Mouse (Mus musculus) left cerebral cortex, adult 11 months (tissue): Measurements from ENCODE around the gene Plbd1.
A peak's percentile ranks its signal among the peaks of the same experiment; 100 is the strongest.

Experiments used
- DNase-seq: peaks from one replicate; pipeline ENCODE4 v3.0.0; 2022; ENCODE audit warnings: low spot score

Plbd1 gene

DNA sequence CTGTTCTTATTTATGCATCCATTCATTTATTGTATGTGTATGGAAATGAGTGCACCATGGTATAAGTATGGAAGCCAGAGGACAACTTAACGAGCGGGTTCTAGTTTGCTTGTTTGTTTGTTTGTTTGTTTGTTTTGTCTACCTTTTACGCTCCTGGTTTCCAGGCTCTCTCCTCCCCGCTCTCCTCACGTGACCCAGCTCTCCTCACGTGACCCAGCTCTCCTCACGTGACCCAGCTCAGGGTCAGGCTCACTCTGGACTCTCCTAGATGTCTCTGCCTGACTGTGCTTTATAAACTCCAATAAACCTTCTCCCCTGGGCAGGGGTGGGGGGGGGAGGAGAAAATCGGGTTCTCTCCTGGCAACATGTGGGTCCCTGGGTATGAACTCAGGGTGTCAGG lies 11.1 kb downstream of the Plbd1 start:
- no peak for DNase-seq

DNA sequence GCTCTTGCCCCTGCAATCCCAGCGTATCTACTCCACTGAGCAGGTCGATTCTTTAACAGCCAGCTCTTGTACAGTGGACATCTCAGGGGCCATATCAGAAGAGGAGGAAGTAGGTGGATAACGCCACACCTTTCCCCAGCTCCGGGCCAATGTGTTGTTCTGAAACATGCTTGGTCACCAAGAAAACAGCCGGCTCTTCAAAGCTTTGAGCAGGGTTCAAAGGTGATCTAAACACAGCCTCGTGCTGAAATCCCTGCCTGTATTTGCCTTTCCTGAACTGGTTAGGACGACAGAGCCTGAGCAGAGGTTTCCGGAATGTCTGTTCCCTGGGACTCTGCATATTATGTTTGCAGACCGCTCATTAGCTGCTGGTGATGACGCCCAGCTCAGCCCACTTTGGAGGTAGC lies 14.3 kb downstream of the Plbd1 start:
- DNase-seq = no peak

DNA sequence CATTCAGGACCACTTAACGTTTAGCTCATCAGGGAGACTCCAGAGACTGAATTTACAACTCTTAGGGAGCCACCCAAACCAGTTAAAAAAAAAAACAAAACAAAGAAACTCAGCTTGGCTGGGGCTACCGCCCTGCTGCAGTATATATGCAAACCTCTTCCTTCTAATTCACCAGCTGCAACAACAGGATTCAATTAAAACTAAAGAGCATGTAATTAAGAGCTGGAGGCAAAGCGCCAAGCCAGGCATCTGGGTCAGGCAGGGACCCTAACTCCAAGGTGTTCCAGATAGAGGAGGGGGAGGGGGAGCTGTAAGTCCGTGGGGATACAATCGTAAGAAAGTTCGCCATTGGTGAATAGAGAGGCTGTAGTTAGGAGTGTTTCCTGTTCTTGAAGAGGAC lies 15.5 kb downstream of the Plbd1 start:
- DNase-seq = no peak

DNA sequence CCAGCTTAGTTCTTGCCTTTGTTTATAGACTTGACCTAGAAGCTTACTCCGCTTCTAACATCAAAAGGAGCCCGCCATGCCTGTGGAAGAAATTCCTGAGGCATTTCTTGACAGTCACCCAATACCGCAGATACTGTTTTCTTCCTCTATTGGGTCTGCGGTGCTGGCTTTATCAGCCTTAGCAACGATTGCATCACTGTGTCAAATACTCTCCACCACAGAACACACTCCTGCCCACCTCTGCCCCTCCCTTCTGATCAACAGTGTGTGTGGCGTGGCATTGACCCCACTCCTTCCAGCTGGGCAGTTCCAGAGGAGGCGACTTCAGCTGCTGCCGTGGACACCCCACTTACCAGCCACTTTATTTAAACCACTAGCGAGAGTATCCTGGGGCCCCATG lies 16.0 kb downstream of the Plbd1 start:
- no peak for DNase-seq

DNA sequence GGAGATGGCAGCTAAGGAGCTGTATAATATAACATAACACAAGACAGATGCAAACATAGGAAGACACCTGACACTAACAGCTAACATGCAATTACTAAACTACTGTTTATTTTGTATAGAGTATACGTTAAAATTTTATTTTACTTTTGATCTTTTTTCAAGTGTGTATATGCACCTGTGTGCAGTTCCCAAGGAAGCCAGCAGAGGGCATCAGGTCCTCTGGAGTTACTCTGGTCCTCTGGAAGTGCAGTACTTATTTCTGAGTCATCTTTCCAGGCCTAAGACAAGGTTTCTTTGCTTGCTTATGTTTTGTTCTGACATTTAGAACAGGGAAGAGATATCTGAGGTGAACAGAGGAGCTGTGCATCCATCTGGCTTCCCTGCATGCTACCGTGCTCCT lies 17.6 kb downstream of the Plbd1 start:
- no peak for DNase-seq

DNA sequence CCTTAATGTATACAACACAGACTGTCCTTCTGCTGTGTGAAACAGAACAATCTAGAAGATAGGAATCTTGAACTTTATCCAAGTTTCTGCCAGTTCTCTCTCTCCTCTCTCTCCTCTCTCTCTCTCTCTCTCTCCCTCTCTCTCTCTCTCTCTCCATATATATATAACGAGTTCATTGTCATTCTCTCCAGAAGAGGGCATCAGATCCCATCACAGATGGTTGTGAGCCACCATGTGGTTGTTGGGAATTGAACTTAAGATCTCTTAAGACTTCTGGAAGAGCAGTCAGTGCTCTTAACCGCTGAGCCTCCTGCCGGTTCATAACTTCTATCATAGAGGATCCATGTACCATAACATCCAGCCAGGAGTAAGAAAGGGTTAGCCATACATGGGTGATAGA lies 26.7 kb downstream of the Plbd1 start:
- DNase-seq = no peak

DNA sequence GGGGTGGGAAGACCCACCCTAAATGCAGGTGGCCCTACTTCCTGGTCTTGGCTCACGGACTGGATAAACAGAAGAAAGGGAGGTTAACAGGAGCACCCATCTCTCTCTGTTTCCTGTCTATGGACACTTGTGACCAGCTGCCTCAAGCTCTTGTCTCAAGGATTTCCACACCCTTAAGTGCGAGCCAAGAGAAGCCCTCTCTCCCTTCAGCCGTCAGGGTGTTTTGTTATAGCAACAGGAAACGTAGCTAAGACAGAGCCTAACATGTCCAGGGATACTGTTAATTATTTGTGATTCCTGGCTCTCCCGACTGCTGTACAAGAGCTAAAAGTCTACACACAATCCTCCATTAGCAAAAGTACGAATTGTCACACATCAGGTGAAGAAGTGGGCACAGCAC lies 28.0 kb downstream of the Plbd1 start:
- no peak for DNase-seq

DNA sequence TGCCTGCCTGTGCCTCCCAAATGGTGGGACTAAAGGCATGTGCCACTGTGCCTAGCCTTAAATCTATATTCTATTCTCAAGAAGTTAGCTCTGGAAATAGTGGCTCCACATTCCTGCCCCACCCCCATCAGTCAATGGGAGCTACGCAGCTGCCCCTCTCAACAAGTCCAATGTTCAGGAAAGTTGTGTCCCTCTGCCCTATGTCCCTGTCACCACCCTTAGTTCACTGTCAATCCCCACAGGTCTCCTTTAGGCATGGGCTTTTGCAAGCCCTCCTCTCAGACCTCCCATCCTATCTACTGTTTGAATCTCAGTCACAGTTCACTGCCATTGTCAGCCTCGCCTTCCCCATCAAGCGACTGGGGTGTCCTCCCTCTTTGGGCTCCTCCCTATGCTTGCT lies 28.6 kb downstream of the Plbd1 start:
- no peak for DNase-seq

DNA sequence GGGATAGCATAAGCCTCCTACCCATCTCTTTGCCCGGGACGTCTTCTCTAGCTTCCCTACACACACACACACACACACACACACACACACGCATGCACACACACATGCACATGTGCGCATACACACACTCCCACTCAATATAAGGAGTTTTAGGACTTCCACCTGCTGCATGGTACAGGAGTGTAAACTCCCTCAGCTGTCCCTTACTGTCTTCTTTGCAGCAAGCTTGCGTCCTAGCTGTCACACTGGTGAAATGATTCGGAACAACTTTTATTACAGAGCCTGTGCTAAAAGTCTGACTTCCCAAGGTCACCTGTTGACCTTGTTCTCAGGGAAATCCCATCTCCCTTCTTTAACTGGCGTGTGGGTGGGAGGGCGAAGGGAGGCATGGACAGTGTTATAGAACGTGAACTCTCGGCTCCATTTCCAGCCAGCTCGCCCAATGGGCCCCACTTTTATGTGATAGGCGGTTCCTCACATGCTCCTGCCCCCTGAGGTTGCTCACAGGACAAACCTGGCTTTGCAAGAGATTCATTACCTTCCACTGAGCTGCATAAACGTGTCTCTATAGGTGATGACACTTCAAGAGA lies 29.7 kb downstream of the Plbd1 start:
- no peak for DNase-seq

DNA sequence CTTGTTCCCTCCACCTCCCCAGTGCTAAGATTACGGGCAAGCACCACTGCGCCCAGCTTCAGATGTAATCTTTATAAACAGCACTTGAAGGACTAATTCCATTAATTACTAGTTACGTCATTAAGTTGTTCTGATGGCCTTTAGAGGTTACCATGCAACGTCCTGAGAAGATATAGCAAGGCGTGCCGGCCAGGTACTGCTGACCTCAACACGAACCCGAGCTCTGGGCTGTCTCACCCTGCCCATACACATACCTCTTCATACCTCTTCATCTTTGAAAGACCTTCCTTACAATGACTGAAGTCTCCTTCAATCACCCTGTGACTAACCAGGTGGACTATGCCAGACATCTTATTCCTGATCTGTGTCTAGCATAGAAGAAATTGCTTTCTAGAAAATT lies 30.2 kb downstream of the Plbd1 start:
- DNase-seq = no peak

DNA sequence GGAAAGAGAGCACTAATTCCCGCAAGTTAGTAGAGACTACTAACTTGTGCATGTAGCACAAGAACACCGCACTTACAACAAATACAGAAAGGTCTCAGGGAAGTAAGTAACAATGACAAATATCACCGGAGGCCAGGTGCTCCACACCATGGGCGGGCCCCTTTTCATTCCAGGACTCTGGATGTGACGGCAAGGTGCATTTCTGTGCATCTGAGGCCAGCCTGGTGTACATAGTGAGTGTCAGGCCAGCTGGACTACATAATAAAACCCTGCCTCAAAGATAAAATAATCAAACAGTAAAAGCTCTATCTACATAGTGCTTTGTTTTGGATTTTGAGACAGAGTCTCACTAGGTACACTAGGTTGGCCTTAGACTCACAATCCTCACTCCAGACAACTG lies 32.1 kb downstream of the Plbd1 start:
- DNase-seq = no peak

DNA sequence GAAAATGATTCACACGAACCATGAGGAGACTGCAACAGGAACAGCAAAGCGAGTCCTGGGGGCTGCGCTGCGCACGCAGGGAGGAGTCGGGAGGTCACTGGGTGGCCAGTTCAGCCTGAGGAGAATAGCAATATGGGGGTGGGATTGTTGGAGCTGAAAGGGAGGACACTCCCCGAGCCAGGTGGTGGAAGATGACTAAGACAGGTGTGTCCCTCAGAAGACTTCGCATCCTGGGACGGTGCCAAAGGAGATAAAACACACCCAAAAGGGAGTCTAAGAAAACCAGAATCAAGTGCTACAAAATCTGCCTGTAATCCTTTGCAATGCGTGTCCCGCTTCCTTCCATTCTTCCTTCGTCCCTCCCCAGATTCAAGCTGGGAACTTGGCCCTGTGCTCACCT lies 36.3 kb downstream of the Plbd1 start:
- DNase-seq = no peak

DNA sequence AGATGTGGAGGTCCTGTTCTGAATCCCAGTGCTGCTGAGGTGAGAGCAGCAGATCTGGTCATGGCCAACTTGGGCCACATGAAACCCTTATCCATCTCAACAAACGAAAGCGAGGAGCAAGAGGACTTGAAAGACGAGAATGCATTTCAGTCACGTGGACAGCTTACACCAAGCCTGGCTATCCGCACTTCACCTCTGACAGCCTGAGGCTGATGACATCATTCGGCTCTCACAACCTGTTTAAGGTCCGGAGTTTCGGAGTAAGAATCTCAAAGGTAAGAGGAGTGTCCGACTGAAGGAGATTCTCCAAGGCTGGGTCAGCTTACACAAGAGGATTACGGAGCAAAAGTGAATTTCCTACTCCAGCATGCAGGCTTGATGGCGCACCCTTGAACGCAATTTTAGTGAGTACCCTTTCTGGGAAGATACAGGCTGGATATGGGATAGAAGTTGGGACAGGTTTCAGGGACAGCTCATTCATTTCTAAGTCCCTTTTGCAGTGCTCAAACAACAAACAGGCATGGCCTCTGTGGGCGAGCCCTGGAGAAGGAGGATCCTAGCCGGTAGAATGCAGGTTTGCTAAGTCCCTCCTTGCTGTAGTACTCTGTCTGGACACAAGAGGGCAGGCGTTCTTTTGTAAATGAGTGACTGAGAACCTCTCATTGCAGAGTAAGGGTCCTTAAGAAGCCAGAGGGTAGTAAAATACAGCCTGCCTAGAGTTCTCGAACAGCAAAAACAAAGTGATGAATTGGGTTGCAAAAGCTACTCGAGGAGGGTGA lies 41.2 kb downstream of the Plbd1 start:
- DNase-seq = peak; percentile 48

DNA sequence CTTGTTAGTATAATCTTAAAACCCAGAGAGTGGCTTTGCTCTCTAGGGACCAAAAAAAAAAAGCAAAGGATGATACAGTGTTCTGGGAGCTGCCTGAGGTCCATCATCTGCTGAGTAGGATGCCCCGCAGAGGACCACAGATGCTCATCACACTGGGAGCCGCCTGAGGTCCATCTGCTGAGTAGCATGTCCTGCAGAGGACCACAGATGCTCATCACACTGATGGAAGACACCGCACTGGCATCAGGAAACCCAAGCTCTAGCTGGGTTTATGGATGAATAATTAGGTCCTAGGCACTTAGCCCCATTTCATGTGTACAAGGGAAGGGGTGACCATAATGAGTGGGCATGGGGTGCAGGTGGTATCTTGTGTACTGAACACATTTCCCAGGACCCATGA lies 47.6 kb downstream of the Plbd1 start:
- no peak for DNase-seq

DNA sequence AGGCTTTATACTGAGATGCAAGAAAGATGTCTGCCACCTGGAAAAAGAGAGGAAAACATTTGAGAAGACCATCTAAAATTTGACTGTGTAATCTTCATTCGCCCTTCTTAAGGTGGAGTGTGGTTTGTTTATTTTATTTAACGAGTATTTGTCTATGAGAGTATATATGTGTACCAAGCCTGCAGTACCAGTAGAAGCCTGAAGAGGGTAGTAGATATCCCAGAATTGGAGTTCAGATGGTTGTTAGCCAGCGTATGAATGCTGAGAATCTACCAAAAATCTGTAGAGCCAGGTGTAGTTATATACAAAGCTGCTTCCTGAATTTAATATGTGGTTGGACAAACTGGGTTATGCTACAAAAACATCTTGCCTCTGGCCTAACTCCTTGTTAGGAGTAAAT lies 49.4 kb downstream of the Plbd1 start:
- no peak for DNase-seq

DNA sequence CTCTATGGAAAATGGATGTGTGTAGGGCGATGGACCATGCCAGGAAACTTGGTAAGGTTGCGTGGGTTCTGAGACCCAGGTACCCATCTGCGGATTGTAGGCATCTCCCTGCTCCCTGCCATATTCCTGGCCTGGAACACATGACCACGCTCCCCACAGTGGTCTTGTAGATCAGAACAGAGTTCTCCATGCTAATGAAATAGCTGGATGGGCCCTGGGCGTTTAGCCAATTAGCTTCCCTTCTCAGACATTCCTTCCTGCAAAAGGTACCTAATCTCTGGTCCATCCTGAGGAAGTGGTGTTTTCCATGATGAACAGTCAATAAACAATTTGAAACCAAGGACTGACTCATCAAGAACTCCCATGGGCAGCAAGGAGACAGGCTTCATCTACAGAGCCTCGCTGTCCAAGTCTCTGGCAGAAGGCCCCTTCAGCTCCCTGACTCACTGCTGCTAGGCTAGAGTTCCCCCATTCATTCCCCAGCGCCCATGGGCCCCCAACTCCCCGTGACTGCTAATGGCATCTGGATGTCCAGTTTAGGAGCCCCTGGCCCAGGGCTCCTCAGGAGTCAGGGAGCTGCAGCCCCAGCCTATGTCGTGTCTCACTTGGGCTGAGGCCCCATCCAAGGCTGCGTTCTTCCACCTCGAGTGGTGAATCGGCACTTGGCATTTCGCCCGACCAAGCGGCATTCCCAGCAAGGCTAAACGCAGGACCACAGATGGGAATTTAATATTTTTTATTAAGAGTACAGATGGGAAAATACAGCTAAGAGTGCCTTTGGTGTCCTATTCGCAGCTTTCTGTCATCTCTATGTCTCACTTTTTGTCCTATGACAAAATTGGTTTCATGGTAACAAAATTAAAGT lies 50.1 kb downstream of the Plbd1 start:
- no peak for DNase-seq

DNA sequence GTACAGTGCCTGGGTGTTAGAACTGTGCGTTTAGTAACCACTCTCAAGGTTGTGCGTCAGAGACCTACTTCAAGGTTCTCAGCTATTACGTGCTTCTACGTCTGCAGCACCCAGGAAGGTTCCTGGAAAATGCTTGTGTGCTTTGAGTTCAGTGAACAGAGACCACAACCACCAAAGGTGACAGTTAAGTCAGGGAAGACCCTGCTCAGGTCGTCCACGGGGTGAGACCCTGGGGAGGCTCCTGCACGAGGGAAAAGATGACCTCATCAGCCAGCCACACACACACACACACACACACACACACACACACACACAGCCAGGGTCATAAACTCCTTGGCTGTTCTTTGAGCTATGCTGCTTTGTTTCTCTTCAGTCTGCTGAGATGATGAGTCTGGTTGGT lies 59.1 kb downstream of the Plbd1 start:
- DNase-seq = no peak

DNA sequence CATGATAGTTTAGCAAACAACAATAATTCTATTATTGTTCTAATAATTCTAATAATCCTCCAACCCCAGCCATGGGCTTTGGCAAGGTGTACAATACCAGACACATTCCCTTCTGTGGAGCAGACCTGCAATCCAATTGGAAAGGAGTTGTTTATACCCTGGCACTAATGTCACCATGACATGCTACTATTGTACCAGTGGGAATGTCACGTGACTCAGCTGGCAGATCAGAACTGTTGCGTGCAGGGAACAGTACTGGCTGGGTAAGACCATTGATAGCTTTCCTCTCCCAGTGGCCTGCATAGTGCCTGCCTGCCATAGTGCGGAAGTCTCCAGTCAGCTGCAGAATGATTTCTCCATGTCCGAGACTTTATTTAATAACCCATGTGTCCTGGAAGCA lies 67.2 kb downstream of the Plbd1 start:
- DNase-seq = no peak

DNA sequence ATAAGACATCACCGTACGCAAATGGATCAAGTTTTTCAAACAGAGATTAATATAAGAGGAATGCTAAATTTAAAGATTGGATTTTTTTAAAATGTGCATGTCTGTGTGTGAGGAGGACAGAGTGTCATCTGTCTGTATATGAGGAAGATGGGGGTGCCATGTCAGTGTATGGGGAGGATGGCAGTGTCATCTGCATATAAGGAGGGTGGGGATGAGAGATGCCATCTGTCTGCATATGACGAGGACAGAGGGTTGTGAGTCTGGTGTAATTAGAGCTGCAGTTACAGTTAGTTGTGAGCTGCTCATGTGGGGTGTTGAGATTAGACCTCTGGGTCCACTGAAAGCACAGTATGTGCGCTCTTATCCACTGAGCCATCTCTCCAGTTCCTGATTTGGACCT lies 71.0 kb downstream of the Plbd1 start:
- no peak for DNase-seq

DNA sequence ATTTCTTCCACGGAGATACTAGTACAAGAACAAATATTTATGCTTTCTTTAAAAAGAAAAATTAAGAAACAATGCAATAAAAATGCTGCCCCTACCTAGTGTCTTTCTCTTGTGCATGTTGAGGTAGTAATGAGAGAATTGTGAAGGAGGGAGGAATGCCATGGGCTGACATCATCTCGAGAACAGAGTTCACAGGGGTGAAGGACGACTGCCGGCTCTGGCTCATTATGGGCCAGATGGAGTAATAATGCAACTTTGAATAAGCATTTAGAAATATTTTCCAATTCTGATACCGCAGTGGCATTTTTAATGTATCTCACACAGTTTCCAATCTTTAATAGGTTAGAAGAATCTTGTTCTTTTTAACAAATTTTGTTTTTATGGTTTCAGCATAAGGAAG lies 95.7 kb downstream of the Plbd1 start:
- DNase-seq = no peak
